Mouse (Mus musculus): ENCODE measurements at regions not wholly inside any gene's neighbourhood (a gene's known extent, or its start where the extent isn't known, plus 50 kb on each side); places are given as distances from the start of the nearest gene placed in this dataset.

DNA sequence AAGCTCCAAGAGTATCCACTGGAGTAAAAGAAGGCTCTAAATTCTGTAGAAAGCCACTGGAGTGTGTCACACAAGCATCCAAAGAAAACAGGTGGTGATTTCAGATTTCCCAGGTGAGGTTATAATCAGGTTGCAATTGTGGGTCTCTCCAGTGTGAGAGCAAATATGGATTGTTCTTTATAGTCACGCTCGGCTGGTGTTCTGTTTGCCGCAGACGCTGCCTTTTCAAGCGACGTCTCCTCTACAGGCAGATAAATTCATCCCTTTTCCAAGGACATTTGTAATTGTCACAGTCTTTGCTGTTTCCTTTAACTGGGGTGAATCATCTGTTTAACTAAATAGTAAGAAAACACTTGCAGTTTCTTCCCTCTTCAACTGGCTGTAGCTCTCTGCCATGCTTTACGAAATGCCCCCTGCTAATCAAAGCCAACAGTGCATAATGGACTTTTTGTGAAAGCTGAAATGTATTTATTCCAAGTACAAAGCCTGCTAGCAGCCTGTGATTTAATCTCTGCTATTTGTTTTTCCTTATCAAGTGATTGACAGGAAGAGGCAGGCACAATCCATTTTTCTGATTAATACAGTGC lies 502.4 kb downstream of the Trim52 start:
- no peak for DNase-seq (ENCODE audit: low spot score in 2 of 2)
